Mouse (Mus musculus): ENCODE measurements at regions not wholly inside any gene's neighbourhood (a gene's known extent, or its start where the extent isn't known, plus 50 kb on each side); places are given as distances from the start of the nearest gene placed in this dataset.

- ATAC-seq (replicated peaks; ENCODE audit: insufficient number of reproducible peaks, low FRiP score, low TSS enrichment, poor library complexity, severe bottlenecking), result peak; percentile 57; the same call in 1 of the 2 replicates
These were observed 74.2 kb upstream of the Eed start for GRCm38 (mm10) chr7:90054795-90055511.

DNA sequence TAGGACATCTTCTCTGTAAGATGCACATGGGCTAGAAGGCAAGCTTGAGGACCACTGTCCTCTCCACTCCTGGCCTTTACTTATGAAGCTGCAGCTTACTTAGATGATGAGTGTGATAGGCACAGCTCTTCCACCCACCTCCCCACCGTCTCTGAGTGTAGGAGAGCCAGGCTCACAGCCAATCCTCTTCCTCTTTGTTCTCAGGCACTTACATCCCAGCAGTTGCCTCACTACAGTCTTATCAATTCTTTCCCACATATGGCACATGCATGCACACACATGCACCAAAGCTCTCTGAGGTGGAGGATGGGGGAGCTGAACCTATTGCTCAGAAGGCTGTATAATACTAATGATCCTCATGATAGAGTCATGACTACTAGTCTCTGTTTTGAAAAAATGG, 72.1 kb upstream of the Picalm start:
- ATAC-seq (replicated peaks; ENCODE audit: insufficient number of reproducible peaks, low FRiP score, low TSS enrichment, poor library complexity, severe bottlenecking), result no peak

DNA sequence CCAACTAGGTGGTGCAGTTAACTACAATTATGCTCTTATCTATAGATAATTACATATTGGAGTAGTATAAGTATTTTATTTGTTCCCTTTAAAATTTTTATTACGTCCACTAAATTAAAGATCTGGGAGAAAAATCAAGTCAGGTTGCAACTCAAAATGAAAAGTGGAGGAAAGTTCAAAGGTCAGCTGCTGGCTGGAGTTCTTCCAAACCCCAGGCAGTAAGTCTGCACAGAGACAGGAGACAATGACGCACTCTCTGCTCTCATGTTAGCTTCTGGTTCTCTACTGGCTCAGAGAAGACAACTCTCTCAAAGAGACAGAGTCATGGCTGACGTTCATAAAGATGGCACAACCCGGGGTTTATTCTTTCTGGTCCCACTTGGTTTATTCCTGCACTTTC, 71.4 kb upstream of the Picalm start:
- ATAC-seq (replicated peaks; ENCODE audit: insufficient number of reproducible peaks, low FRiP score, low TSS enrichment, poor library complexity, severe bottlenecking), result no peak

DNA sequence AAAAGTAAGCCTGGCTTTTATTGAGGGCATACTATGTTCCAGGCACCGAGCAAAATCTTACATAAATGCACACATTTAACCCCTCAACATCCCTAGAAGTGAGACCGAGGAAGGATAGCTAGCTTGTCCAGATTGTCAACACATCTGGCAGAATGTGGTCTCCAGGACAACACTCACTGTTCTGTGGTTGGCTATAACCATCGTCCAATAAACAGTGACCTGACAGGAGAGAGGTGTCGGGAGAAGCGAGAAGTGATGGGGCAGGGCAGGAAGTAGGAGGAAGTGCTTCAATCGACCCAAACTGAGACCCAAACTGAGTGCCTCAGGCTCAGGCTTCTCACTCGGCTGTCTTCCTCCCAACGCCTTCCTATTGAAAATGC, 70.8 kb upstream of the Picalm start:
- peak; percentile 51; the same call in 1 of the 2 replicates for ATAC-seq (replicated peaks; ENCODE audit: insufficient number of reproducible peaks, low FRiP score, low TSS enrichment, poor library complexity, severe bottlenecking)

DNA sequence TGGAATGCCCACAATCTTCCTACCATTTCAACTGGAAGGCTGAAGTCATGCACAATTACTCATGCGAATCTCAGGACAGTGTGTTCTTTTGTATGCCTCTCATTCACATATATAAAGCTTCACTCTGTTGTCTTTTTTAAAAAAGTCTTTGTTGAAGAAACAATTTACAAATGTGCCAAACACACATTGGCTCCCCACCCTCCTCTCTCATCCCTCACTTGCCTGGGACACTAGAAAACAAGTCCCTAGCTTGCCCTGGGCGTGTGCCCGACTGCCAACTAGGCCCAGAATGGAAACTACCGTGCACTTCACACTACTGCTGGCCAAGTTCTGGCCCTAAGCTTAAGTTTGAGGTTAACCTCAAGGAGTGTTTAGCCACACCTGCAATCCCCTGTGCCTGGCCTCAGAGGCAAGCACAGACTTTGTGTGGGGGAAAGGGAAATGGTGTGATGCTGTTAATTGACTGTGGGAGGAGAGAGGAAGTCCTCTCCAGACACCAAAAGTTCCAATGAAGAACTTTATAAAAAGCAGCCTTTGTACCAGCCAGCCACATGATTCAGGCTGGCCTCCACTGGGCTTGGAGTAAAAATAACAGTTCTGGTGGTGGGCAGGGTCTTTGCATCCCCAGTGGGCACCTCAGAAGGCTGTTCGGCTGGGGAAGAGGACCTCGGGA, 70.2 kb upstream of the Picalm start:
- peak; percentile 85 for ATAC-seq (replicated peaks; ENCODE audit: insufficient number of reproducible peaks, low FRiP score, low TSS enrichment, poor library complexity, severe bottlenecking)

DNA sequence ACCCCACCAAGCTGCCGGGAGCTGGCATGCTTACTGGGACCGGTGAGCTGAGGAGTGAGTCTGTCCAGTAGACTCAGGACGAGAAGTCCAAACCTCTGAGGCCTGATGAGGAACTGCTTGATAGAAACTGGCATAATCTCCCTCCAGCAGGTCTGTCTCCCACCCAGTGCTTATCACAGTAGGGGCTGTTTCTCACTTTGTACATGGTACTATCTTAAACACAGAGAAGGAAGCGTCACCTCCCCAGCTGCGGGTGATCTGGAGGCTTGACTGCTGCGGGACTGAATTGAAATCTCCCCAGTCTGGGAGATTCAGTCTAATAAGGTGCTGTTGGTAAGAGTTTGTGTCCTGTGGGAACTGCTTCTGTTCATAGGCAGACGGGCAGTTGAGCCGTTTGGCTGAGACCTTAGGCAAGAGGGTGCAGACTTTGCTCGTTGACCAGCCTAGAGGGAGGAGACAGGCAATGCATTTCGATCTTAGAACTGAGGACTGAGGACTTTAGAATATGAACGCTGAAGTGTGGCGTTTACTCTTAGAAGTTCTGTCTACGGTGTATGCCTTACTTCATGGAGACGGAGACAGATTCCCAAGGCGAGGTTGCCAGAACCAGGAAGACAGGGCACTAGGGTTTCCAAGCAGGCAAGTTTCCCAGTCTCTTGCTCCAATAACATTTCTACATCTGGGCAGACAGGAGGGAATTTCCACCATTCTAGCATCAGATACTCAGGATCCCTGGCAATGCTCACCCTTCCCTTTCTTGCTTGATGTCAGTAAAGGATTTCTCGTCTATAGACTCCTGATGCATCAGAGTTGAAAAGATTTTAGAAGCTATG, 69.5 kb upstream of the Picalm start:
- peak; percentile 41 for ATAC-seq (replicated peaks; ENCODE audit: insufficient number of reproducible peaks, low FRiP score, low TSS enrichment, poor library complexity, severe bottlenecking)

DNA sequence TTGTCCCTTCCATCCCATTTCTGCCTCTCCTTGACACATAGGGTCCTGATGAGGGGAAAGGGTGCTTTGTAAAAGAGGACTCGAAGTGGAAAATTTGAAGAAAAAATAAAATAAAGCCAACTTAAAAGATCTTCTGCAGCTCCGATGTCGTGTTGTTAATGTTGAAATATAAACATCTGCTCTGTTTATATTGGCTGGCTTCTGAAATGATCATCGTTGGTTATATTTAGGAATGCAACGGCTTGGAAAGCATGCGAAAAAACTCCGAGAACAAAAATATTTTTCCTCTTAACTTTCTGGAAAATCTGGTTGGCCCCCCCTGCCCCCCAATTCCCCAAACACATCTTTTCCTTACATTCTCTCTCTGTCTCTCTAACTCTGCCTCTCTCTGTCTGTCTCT, 68.3 kb upstream of the Picalm start:
- ATAC-seq (replicated peaks; ENCODE audit: insufficient number of reproducible peaks, low FRiP score, low TSS enrichment, poor library complexity, severe bottlenecking), result no peak

- no peak for ATAC-seq (replicated peaks; ENCODE audit: insufficient number of reproducible peaks, low FRiP score, low TSS enrichment, poor library complexity, severe bottlenecking)
These were observed 67.1 kb upstream of the Picalm start for GRCm38 (mm10) chr7:90062874-90063273.

- ATAC-seq (replicated peaks; ENCODE audit: insufficient number of reproducible peaks, low FRiP score, low TSS enrichment, poor library complexity, severe bottlenecking), result no peak
These were observed 65.8 kb upstream of the Picalm start for GRCm38 (mm10) chr7:90064198-90064597.

DNA sequence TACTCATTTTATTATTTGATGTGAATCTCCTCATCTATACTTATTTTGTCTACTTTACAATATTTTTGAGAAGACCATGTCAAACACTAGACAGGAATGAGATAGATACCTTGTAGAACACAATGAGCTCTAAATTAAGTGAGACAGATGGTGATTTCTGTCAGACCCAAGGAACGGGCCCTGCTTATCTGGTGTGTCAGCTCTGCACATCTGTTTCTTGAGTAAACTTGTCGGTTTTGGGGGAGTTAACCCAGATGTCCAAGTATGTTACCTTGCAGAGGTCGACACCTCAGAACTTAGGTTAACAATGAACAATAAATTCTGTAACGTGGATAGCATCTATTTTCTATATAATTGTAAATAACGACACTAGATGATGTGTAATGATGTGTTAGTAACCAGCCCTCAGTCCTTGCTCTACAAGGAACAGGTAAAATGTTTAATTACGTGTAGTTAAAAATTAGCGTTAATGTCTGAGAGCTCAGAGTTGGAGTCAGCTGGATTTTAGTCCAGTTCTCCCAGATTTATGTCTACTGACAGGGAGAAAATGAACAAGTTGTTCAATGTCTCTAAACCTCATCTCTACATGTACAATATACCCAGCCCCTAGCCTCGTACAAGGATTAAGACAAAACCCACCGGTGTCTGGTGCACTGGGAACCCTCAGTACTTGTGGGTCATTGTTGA, 64.6 kb upstream of the Picalm start:
- ATAC-seq (replicated peaks; ENCODE audit: insufficient number of reproducible peaks, low FRiP score, low TSS enrichment, poor library complexity, severe bottlenecking), result no peak

- no peak for ATAC-seq (replicated peaks; ENCODE audit: insufficient number of reproducible peaks, low FRiP score, low TSS enrichment, poor library complexity, severe bottlenecking)
These were observed 63.7 kb upstream of the Picalm start for GRCm38 (mm10) chr7:90066275-90066674.

DNA sequence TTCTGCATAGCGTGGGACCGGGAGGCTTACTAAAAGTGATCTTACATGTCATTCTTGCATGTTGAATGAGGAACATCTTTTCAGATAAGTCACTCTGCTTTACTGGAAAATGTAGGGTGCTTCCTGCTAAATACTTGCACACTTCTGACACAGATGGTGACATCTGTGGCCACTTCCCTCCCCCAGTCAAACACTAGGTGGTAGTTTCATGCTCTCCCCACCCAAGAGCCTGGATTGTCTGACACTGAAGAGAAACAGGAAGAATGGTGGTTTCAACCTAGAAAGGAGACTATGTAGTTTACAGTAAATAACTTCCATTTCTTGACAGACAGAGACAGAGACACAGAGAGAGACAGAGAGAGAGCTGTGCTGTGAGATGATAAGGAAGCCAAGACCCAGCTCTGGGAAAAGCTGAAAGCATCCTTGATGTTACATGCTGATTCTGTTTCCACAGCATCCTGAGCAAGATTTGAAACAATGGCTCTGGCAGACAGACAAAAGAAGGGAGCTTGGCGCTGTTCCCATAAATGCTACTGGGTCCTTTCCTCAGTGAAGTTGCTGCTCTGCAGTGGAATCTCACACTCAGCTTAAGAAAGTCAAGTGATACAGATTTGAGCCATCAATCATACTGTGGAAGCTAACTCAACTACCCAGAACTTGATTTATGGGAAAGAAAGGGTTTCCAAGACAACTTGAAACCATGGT, 61.9 kb upstream of the Picalm start:
- ATAC-seq (replicated peaks; ENCODE audit: insufficient number of reproducible peaks, low FRiP score, low TSS enrichment, poor library complexity, severe bottlenecking), result peak; percentile 94

DNA sequence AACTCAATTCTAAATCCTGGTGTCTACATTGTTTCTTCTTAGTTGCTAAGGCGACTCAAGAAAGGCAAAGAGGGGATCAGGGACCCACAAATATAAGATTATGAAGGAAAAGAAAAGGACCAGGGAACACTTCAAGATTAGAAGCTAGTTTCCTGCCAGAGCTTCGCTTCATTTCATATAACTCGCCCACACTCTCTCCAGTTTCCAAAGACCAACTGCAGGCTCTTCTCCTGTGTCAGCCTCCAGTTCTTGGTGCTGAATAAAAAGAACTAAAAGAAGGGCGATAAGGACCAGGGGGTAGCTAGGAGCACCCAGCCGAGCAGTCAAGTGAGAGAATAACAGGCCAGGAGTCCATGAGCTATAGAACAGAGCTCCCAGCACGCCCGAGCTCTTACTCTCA, 59.7 kb upstream of the Picalm start:
- ATAC-seq (replicated peaks; ENCODE audit: insufficient number of reproducible peaks, low FRiP score, low TSS enrichment, poor library complexity, severe bottlenecking), result no peak

DNA sequence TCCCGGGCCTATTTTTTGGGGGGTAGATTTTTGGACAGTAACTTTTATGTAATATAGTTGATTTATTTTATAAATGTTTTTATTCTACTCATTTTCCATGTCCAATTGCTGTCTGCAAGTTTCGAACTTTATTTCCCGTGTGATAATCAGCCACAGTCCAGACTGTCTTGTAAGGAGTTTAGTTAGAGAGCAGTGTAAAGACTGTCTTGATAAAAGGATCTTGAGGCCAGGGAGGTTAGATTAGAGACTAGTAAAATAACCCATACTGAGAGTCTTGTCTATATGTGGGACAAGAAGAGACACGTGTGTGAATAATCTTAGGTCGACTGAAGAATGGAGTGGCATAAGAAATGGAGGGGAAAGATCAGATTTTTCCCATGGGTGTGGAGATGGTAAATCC, 56.1 kb upstream of the Picalm start:
- no peak for ATAC-seq (replicated peaks; ENCODE audit: insufficient number of reproducible peaks, low FRiP score, low TSS enrichment, poor library complexity, severe bottlenecking)

GRCm38 (mm10) chr7:90074592-90074991, 55.4 kb upstream of the Picalm start:
- ATAC-seq (replicated peaks; ENCODE audit: insufficient number of reproducible peaks, low FRiP score, low TSS enrichment, poor library complexity, severe bottlenecking), result no peak

DNA sequence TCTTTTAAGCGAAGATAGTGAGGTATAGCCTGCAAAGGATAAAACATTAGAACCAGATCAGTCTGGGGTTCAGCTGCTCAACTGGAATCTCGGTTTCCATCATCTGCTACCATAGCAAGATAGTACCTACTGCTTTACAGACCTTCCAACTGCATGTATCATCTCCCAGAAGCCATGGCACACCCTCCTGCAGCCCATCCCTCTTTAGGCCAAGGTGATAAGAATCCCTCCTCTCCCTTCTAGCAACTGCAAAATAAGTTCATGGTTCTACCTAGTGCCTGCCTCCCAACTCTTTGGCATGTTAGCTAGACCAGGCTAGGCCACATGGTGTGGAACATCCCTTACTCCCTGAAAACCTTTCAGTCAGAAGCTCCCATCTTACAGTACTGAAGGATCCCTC, 52.4 kb upstream of the Picalm start:
- ATAC-seq (replicated peaks; ENCODE audit: insufficient number of reproducible peaks, low FRiP score, low TSS enrichment, poor library complexity, severe bottlenecking), result no peak

DNA sequence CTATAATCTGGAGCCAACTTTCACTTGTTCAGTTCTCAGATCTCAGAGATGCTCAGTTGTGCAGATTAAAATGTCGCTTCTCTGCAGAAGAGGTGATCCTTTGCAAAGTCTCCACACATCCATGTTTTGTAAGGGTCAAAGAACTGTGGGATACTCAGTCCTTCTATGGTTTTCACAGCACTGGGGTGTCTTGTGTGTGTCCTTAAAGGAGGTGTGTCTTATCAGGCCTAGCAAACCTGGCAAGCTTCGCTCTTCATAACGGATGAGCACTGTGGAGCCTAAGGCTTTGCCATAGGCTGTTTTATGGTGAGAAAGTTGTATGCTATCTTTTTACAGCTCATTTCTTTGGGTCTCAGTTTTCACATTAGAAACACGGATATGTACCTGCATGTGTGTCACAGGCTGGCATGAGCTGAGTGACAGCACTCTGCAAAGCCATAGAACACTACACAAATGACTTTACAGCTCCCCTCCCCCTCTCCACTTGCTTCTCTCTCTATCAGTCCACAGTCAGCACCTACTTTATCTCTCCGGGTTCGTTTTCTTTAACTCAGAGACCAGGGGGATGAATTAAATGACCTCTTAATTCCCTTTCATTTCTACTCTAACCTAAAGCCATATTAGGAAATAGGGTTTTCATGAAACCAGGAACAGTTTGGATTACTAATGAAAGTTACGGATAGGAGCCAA, 49.8 kb upstream of the Picalm start:
- ATAC-seq (replicated peaks; ENCODE audit: insufficient number of reproducible peaks, low FRiP score, low TSS enrichment, poor library complexity, severe bottlenecking), result no peak

Data from monocyte, adult 5-6 weeks (primary cell).